Mouse (Mus musculus) embryonic fibroblast, embryonic 13.5 days (primary cell): ENCODE measurements around the gene Srm.

Experiments
- CTCF ChIP-seq: IDR thresholded peaks from 2 replicates; pipeline ENCODE4 v1.5.1; 2011; ENCODE audit warnings: mild to moderate bottlenecking, control low read depth, low read length, moderate library complexity, borderline replicate concordance; ENCODE audit not compliant: insufficient read depth
- POLR2A ChIP-seq: IDR thresholded peaks from 2 replicates; pipeline ENCODE4 v1.6.1; 2011; ENCODE audit warnings: low read depth, mild to moderate bottlenecking, control low read depth, low read length, moderate library complexity

DNA sequence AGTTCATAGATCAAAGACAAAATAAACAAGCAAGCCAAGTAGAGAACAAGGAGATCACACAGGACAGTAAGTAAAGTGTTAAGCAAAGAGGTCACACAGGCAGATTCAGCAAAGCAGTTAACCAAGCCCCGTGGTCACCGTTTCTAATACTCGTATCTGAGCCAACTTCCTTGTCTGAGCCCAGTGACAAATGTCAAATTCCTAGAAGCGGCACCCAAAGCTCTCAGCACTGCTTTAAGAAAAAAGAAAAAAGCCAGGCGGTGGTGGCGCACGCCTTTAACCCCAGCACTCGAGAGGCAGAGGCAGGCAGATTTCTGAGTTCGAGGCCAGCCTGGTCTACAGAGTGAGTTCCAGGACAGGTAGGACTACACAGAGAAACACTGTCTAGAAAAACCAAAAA is 4.7 kb upstream of the Srm start:
- TF ChIP-seq CTCF (no peak), POLR2A (no peak)
